Mouse (Mus musculus): ENCODE data around the gene Phlda3.

GRCm38 (mm10) chr1:135776596-135776995 lies 10.7 kb downstream of the Phlda3 start:
- no peak for TF ChIP-seq CTCF (IDR thresholded peaks at IDR 0.05; ENCODE audit: control insufficient read depth, insufficient read depth, low read length)
- TF ChIP-seq POLR2A (IDR thresholded peaks at IDR 0.05; ENCODE audit: borderline replicate concordance, control insufficient read depth, low read depth, low read length): no peak
